Mouse (Mus musculus): Measurements from ENCODE around the gene Cldn19.

DNA sequence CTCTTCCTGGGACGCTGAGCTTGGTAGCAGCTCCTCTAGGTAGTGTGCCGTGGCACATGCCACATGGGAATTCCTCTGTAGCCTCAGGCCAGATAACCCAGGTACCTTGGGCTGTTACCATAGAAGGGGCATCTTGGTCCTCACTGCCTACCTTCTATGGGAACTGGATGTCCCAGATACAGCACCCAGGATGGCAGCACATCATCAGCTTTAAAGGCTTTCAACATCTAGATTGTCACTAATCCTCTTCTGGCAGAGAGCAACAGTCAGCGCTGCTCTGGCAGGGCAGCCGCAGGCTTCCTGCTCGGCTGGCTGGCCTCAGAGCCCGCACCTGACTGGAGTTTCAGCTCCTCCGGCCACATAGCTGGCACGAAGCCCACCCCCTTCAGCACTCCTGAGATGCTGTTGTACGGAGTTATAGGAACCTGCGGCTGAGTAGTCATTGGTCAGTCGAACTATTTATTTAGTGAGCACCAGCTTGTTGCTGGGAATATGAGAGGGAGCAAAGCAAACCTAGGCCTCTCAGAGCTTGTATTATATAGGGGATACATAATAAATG is 6.7 kb upstream of the Cldn19 start:
- TF ChIP-seq CTCF (IDR thresholded peaks at IDR 0.05) (no peak), EP300 (IDR thresholded peaks at IDR 0.05) (no peak)

Measured in lung, postnatal 0 days (tissue).